Mouse (Mus musculus) fat pad, adult 2 months (tissue): ENCODE data around the gene Adgrl2.

Experiments used
- DNase-seq: peaks from one replicate; pipeline ENCODE4 v3.0.0-alpha.2; 2011; ENCODE audit warnings: low read depth, low spot score; ENCODE audit errors: extremely low read depth

Adgrl2 gene

DNA sequence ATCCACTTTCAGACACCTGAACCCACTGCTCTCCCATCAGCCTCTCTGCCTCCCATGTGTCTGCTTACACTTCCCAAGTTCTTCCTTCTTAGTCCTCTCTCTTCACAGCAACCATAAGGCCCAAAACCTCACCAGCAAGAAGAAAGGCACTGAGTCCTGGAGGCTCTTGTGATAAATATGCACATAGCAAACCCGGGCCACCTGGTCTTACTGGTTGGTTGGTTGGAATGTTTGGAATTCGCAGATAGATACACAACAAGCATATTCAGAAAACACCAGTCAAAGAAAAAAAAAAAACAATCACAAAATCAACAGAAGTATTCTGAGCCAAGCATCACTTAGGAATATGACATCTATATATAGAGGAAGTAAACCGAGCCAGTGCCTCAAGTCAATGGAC is 64.0 kb downstream of the Adgrl2 start:
- no peak for DNase-seq

DNA sequence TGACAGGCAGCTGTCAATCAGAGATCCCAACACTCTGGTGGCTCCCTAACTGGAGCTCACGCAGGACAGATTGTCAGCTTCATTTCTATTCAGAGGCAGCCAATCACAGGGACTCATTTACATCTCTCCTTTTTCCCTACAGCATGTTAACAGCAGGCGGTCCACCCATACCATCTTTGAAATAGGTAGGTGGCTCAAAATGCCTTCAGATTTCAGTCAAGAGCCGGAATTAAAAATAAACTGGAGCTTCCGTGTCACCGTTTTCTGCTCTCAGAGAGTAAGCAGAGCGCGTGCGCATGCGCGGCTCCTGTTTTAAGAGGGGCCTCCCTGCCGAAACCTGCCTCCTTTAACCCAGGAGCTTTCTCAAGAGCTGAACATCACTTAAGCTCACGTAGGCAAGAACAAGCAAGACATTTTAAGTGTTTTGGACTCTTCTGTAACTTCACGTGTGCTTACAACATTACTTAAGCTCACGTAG is 67.7 kb downstream of the Adgrl2 start:
- DNase-seq, result peak; percentile 37

DNA sequence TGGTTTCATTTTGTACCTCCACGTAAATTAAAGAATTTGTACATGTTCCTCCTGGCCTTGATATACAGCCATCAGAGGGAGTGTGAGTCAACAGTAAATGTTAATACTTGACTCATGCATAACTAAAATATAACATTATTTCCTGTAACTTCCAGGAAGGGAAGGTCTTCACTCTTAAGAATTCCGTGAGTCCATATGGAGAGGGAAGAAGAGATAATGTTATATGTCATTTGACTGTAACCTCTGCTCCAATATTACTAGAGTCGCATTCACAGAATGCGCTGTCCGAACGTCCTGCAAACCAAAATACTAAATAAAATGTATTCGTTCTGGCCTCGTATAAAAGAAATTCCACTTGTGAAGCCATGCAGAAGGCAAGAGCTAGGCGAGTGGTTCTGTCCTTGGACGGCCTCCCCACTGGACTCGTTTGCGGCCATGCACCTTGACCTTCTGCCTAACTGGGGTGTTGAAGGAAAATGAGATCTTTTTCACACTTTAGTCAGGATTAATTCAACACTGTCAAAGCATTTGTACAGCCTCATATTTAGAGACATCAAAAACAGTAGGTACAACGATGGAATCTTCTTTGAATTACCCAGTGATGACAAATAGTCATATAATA is 68.3 kb downstream of the Adgrl2 start:
- DNase-seq, result no peak

DNA sequence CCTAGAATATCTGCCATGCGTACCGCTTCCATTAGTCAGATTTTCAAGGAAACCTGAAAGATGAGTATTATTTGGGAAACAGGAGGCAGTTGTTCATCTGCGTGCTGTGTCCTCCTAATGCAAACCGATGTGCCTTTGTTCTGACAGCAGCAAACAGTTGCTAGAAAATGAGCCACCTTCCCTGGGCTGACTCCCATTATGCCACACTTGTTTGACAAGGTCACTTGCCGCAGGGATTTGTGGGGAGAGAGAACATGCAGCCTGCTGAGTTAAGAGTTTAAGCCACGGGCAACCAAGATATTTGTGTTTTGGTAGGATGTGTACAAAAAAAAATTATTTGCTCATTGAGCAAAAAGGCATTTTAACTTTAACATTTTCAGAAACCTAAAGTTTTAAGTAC is 69.5 kb downstream of the Adgrl2 start:
- no peak for DNase-seq

DNA sequence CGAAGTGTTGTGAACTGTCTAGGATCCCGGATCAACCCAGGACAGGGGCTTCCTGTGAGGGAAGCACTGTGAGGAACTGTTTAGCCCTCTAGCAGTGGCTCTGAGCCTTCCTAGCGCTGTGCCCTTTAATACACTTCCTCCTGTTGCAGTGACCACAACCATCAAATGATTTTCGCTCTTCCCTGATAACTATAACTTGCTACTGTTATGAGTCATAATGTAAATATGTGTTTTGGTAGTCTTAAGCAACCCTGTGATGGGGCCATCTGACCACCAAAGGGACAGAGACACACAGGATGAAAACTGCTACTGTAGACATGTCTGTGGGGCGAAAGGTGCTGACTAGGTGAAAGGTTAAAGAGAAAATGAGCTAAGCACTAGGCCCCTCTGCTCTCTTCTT is 71.9 kb downstream of the Adgrl2 start:
- DNase-seq, result no peak

DNA sequence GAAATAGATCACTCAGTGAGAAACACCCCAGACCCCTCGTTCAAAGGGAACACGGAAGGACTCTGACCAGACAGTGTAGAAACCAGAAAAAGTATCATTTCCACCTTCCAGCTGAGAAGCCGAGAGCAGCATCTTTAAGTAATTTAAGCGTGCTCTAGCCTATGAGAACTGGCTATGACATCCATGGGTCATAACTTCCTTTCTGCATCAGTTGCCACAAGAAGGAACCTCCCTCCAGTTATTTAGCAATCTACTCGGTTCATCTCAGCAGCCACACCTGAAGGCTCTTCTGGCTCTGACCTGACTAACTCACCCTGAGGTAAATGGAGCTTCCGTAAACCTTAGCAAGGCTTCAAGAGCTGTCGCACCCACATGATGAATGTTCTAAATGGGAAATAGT is 72.5 kb downstream of the Adgrl2 start:
- no peak for DNase-seq

DNA sequence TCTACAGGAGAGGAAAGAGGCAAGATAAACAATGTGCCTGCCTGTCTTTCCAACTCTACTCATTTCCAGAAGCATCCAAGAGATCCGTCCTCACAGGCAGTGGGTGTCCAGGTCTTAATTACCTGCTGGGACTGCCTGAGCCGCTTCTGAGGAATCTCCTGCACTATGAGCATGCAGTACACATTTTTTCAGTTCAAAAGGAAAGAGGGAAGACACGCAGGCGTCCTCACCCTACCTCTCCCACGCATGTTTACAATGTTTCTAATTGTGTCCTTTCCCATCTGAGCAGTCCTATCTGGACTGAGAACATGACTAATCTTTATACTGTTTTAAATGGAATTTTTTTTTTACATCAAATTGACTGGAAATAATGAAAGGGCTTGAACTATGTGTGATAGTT is 74.1 kb downstream of the Adgrl2 start:
- DNase-seq, result no peak

DNA sequence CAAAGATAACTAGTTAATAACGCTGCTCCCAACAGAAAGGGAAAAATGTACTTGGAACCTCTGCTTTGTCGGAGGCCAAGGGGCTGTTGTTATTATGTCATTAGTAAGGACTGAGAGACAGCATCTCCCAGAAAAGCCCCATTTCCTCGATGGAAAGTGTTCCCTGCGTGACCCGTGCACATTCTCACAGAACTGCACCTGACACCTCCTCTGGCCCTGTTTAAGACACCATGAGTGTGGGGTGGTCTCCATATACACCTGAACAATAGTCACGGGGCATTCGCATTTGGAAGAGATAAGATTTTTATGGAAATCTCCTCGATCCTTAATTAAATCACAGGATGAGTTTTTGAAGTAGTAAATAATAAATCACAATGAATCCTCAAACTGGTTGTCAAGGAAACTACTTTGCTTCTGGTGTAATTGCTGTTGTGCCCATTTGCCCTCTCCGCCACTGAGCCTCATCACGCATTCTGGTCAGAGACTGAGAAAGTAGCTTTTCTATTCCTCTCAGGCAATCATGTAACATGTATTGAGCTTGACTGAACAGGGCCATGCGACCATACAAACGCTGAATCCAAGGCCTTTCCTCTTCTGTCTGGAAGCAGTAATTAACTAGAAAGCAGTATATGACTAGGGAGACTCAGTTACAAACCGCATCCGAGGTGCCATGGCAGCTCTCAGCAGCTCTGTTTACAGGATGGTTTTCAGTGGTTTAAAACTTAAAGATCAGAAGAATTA is 77.2 kb downstream of the Adgrl2 start:
- DNase-seq, result no peak

DNA sequence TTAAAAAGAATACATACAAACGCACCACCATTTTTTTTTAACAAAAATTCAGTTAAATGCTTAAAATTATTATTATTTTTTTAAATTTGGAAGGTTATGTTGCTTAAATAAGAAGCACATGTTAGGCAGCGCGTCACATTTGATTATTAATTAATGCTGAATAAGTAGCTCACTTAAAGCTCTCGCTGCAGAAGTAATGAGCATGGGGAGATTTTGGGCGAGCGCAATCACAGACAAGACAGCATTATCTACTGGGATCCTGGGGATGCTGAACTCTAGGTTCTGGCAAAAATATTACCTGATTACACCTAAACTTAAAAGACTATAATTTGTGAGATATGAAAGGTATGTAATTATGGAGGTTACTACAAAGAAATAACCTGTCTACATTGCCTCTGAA is 77.8 kb downstream of the Adgrl2 start:
- no peak for DNase-seq

DNA sequence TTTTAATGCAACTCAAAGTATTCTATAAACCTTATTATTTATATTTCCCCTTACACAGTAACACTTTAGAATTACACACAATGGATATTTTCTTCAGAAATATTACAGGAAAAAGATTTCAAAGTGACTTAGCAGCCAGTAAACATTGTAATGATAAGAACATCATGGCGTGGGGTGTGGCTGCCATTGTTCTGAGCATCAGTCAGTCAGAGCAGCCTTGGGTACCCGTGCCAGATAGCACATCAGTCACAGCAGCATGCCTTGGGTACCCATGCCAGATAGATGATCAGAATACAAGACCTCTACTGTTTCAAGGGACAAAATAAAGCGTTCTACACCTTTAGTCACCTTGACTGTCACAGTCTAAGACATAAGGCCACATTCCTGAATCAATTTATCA is 82.5 kb downstream of the Adgrl2 start:
- no peak for DNase-seq

DNA sequence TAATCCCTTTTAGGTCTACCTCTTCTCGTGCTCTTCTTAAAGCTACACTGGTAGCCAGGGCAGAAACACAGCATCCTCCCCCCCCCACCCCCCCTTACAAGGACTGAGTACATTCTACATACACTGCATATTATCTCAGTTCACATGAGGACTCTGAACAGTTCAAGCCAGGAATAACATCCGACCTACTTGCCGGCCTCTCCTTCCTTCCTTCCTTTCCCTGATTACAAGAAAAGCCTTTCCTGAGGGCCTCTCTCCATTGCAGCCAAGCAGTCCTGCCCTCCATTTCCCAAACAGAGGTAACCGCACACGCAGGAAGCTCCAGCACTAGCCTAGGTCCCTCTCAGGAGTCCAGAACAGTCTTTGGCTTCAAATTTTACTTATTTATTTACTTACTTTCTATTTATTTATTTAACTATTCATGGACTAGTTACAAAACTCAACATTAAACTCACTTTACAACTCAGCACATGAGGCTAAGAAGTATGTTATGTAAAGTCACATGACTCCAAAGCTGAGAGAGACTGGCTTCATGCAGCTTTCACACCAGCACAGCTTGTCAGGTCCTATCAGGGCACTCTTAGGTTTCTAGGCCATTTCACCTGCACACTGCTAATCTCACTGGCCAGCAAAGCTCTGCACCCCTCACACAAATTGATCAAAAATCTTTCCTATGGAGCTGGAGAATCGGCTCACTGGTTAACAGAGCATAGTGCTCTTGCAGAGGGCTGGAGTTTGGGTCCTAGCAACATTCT is 83.2 kb downstream of the Adgrl2 start:
- no peak for DNase-seq

DNA sequence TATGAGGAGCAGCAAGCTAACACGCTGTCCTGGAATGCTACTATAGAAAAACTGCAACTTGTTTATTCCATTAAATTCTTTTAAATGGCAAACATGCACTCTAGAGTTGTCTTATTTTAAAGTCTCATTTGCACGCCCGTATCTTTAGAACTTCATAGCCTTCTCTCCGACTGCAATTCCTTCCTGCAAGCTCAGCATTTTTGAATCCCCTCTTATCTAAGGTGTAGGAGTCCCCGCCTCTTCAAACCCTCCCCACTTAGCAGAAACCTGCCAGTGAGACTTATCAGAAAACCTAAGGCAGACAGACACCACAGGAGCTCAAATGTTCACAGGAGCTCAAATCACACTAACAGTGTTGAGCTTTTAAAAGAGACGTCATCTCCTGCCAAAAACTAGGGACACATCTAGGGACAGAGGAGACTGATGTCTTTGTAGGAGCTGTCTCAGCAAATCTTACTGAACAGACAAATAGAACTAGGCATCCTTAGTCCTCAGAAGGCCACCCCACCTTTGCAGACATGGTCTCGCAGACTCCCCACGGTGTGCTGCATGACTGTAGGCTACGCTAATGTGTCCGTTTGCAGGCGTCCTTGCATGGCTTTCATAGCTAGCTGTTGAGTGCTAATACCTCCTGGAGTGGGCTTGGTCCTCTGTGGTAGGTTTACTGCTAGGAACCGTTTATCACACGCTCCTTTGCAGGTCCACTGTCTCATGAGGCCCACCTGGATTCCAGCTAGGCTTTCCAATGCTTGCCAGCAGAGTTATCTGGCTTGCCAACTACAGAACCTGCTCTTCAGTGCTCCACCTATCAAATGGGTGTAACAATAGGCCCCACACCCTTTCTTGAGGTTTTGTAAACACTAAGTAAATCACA is 84.2 kb downstream of the Adgrl2 start:
- no peak for DNase-seq

DNA sequence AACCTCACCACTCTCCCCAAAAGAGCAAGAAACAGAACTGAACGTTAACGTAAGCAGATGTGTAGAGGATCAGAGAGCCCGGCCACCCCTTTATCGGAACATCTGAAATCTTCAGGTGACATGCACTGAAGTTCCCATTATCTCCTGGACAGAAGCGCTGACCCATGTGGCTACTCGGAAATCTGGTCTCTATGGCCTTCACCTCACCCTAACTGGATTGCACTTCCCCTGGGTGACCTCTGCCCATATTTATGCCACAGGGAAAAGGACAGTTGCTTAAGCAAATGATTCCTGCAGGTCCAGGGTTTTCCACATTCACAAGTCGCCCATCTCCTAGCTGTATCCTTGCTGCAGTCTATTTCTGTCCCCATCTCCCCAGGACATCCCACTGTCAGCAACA is 84.9 kb downstream of the Adgrl2 start:
- DNase-seq, result no peak

DNA sequence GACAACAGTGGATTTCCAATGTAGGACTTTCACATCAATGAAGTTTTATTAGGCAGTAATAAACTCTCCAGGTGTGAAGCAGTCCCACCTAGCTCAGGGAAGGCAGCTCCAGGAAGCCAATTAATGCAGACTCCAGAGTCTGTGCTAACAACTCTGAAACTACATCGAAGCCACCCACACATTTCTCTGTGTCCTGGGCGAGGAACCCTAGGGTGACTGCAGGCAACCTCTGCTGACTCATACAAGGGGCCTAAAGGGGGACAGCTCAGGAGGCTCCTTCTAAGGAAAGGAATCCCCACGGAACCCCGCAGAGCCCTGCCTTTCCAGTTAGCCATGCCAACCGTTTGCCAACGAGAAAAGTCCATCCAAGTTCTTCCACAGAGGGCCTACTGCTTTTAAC is 90.5 kb downstream of the Adgrl2 start:
- DNase-seq, result no peak

DNA sequence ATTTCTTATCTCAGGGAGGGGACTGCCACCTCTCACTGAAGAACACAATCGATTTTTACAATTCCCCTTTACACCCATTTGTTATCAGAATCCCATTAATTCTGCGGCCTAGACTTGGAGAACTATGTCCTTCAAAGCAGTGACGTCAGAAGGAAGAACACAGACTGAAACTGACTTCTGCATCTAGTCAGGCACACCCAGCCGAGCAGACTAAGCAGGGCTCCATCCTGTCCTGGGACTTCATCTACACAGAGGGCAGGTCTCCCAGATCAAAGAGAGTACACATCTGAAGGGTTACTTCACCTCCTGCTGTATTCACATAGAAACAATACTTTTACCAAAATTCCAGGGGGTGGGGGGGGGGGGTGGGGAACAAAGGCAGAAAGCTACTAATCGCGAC is 90.9 kb downstream of the Adgrl2 start:
- no peak for DNase-seq

DNA sequence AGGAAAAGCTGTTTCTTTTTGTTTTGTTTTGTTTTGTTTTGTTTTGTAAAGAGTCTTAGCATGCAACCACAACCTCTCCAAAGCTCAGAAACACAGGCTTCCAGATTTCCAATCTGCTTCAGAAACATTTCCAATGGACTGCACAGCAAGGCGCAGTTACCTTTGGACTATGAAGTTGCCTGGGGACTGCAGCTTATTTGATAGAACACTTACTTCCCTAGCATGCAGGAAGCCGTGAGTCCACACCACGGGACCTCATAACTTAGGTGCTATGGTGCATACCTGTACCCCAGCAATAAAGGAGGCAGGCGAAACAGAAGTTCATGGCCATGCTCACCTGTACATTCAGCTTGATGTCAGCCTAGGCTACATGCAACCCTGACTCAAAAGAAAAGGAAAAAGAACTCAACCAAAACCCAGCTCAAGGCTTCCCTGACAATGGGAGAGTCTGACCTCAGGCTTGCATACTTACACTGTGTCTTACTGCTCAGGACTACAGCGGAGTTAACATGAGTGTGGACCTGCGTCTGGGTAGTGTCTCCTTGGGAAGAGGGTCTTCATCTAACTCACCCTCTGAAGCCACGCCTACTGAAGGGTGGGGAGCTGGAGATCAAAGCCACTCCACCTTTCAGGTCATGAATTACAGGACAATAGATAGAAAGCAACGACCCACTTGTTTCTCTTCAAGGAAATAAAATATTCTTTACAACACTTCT is 91.7 kb downstream of the Adgrl2 start:
- DNase-seq, result no peak

DNA sequence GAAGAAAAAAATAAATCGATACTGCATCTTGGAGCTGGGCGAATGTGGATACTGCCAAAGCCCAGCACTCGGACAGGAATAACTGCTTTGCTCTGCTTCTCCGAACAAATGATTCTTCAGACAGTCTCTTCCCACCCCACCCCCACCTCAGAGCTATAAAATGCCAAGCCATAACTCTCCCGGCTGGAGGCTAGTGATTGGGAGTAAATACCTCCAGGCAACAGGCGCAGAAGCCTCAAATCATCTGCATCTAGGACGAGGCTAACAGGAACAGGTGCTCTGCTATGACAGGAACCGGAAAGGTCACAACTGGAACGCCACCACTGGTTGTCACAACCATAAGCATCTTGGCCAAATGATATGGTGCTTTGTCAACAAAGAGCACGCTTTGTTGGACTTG is 94.1 kb downstream of the Adgrl2 start:
- DNase-seq, result no peak

DNA sequence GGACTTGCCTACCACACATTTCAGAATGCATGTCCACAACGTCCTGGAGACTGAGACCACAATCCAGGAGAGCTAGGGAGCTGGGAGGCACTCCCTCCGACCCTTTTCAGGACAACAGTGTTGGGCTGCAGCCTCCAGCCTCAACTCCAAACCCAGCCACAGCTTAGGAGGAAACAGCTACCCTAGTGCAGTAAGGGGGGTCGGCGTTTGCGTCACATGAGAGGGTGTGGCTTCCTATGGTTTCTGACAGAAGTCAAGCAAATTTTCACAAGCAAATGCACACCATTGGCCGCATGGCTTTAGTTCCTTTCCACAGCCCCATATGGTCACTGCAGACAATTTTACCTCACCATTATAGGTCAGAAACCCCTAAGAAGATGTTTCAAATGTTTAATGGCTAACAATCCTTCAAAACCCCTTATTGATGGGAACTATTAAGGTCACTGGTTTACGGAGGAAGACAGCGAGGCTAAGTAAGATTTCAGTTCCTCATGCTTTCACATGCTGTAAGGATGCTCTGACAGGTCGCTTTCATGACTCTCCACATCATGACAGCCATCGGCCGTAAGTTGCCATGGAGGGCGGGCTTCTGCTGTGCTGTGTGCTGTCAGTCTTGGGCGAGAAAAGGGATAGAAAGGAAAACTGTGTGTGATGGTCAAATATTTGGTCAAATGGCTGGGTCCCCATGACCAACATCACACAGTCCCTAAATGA is 94.8 kb downstream of the Adgrl2 start:
- no peak for DNase-seq

DNA sequence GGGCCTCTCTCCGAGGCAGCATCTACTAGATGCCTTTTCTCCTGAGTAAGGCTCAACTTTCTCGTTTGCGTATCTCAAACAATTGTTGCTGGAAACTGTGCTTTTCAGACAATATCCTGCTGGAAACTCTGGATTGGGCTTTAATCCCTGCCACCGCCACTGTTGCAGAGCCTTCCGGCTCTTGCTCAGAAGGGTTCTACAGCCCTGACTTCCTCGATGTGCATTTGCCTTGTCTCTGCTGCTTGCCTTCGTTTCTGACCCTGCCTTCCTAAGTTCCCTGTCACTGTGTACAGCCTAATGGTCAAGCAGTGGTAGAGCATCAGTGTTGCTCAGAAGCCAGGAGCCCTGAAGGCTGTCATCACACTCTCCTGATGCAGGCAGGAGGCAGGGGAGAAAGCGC is 95.5 kb downstream of the Adgrl2 start:
- DNase-seq, result no peak

DNA sequence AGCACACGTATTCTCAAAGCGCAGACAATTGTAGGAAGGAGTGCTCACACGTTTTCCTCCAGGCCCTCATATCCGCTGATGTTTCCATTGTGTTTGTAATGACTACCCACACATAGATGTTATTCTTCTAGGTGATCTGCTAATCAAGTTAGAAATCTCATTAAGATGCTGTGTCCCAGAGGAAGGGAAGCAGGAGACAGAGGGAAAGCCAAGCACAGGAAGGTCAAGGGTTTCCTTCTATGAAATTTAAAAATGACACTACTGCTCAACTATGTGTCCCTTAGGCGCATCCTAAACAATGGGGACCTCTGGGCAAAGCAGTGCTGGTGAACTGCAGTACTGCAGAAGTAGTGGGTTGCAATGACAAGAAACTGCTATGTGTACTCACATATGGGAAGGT is 102.5 kb downstream of the Adgrl2 start:
- no peak for DNase-seq
